Mouse (Mus musculus) erythroblast, embryonic 14.5 days (primary cell): ENCODE measurements around the gene Rnpep.

ENCODE experiments used
- GATA1 ChIP-seq: IDR thresholded peaks from 2 replicates; pipeline ENCODE4 v1.6.1; 2012; ENCODE audit warnings: low read length, inconsistent platforms, mixed read lengths
- TAL1 ChIP-seq: IDR thresholded peaks from 3 replicates; pipeline ENCODE4 v1.6.1; 2012; ENCODE audit warnings: low read length, inconsistent platforms, mixed read lengths

DNA sequence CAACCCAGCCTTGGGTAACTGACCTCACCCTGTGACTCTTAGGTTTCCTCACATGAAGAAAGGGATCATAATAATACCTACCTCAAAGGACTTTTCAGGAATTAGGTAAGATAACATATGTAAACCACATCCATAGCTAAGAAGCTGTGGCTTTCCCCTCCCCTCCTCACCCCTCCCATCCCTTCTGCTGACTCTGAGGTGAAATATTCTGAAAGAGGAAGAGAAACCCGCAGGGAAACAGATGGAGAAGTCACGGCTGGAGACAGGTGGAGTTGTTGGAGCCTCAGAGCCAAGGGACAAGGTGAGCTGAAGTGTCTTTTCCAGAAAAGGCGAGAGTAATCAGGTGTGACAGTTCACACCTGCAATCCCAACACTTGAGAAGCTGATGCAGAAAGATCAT lies 59.7 kb downstream of the Rnpep start:
- no peak for TF ChIP-seq GATA1
- no peak for TF ChIP-seq TAL1
